Mouse (Mus musculus) 3134 (cell line): ENCODE data around the gene Ada.
"Not testable (repeated sequence)": the region's sequence is repeated elsewhere in the genome, so short reads cannot be mapped to it uniquely, and the experiment has no call there.

Experiments
- DNase-seq: peaks from one replicate; pipeline ENCODE4 v3.0.0-alpha.2; 2011; ENCODE audit warnings: low spot score; ENCODE audit not compliant: insufficient read length; ENCODE audit errors: extremely low read depth

Ada gene

DNA sequence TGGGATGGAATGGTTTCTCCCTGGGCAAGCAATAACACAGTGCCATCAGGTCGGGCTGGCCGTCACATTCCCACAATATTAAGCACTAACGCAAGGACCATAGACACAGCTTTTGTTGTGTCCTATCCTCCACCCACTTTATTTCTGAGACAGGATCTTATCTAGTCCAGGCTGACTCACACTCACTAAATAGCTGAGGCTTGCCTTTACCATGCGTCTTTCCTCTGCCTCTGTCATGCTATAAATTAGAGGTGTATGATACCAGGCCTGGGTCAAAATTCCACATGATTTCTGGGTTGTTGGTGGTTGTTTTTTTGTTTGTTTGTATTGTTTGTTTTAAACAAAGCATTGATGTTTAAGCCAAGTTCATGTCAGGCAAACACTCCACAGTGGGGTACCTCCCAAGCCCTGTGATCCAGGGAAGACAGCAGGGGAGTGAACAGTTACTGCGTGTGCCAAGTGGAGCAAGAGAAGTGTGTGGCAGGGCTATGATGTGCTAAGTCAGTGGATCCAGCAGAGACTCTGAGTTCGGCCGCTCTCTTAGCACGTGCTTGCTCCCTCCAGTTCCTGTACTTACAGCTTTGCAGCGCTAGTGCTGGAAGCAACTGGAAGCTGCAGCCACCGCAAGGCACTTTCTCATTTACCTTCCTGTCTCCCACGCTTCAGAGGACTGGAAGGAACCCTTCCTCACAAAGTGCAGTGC lies 50.8 kb downstream of the Ada start:
- no peak for DNase-seq

DNA sequence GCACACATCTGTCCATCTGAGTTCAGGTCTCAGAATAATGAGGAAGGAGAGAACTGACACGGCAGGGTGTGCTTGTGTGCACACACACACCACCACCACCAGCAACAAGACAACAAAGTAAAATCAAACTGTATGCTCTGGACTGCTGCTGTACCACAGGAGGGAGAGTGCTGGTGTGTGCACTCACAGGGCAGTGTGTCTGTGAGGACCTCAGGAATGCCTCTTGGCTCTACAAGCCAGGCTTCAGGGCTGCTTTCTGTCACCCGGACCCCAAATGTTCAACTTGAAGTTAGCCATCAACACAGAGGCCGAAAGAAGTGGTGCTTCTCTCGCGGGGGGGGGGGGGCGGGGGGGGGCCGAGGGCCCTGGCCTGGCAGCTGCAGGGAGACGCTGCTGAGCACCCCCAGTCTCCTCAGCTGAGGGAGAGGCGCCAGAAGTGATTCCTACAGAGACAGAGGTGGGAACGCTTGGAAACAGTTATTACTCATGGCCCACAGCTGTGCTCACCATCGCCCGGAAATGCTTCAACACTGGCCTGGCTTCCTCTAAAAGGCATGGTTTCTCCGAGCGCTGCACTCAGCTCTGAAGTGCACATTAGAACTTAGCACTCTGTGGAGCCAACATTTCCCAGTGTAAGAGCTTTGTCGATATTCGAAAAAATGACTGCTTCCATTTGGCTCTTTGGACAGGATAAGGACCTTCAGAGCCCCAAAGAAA lies 52.1 kb downstream of the Ada start:
- DNase-seq = no peak

DNA sequence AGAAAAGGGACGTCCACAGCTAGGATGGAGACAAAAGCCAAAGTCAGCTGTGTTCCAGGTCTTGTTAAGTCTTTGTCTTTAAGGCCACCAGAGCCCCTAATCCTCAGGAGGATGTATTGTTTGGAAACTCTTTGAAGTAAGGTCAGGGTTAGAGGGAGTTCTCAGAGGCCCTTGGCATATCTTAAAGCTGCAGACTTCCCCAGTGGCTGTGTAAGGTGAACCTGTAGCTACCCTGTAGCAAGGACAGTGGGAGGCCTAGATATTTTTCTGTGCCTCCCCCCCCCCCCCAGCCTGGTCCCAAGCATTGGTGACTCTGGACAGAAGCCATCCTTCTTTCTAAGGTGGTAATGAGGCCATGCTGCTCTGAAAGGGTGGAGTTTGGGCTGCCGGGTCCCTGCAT lies 53.3 kb downstream of the Ada start:
- DNase-seq = no peak

DNA sequence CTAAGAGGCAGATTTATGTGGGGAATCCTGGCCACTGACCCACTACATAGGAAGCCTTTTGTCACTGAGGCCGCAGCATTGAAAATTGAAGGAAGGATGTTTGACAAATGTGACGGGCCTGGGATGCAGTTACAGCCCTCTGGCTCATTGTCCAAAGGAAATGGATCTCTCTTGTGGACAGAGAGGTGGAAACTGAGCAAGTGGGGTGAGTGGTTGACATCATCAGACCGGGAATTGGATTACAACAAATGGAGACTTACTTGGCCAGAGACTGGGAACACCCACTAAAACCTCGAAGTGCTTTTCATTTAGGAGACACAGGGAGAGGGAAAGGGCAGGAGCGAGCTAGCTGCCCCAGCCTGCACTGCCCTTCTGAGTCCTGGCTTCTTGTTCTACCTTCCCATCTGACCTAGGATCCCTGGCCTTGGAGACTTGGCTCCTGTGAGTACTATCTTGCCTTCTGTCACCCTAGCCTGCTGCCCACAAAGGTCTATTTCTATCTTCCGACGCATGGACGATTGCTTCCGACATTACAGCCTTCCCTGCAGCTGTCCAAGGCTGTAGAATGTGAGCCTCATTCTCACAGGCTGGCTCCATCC lies 56.2 kb downstream of the Ada start:
- no peak for DNase-seq

DNA sequence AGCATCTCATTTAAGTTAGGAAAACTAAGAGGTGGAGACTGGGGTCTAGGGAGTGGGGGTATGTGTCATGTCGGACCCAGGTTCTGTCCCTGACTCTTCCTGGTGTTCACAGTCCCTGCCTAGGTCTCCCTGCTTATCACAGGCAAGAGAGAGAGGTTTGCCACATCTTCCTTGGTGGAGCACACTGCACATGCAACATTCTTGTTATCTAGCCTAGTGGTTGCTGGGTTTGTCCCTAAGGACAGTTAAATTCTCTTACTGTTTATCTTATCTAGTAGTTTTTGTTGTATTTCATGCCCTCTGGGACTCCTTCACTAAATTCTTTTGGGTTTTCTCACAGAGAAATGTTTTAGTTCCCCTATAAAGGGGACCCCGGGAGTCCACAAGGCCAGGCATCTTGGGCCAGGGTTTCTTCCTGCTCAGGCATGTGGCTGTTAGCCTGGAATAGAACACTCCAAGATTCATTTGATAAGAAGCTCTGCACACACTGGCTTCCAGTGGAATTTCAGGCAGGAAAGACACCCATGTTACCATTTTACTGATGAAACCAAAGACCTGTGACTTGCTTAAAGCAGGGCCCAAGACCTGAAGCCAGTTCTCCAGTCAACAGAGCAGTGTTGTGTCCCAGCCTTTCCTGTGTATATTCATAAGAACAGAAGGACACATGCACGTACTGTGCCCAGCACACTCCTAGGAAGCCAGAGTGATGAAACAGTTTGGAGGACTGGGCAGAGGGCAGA lies 57.0 kb downstream of the Ada start:
- DNase-seq = no peak

DNA sequence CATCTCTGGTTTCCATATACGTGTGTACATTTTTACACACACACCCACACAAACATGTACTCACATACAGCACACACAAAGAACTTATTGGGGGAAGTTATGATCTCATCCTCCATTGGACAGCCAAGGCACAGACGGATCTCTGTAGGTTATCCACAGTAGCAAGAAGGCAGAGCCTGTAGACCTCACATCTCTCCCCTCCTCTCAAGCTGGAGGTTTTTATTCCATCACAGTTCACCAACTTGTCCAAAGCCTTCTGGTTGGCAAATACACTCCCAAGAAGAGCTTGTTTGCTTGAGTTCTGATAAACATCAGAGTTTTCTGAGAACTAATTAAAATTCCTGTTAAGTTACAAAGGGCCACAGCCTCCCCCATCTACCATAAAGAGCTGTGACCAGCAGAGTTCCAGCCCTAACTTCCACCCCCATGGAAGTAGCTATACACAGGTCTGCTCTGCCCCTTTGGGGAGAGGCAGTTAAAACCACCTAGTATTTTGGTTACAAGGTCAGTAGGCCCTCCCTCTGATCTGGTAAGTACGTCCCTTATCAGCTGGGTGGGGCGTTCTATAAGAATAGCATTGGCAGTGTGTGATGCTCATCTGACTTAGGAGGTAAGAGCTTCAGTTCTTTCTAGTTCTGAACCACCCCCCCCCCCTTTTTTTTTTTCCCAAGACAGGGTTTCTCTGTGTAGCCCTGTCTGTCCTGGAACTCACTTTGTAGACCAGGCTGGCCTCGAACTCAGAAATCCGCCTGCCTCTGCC lies 58.0 kb downstream of the Ada start:
- no peak for DNase-seq

DNA sequence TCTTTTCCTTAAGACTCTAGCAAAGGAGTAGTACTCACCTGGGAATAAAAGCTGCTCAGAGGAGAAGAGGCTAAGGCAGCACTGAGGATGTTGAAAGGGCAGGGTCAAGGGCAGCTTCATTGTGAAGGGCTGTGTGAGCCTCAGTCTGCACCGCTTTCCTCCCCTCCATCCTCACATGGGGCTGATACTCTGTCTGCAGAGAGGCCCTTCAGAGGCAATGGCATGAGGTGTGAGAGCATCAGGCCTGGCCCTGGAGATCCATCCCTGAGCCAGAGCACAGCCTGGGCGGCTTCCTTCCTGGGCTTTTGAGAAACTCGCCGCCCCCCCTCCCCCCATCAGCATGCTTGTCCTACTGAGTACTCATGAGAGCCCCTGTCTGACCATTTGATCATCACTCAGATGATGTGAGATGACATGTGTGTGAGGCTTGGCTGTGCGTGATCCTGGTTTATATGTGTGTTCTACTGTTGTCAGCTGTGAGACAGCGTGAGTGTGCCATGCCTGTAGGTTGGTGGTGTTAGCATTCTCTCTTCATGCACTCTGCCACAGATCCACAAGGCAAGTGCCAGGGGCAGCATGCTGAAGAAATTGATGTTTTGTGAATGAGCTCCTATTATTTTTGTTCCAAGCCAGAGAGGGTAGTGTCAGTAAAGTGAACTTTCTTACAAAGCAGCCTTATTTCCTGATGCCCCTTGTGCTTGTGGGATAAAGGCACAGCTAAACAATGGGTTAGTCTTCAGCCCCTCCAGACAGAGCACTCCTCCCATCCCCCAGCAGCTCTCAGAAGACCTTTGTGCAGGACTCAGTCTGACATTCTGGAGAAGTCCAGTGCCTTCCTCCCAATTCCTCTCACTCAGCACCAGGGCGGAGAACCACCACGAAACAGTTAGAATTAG lies 59.4 kb downstream of the Ada start:
- no peak for DNase-seq

DNA sequence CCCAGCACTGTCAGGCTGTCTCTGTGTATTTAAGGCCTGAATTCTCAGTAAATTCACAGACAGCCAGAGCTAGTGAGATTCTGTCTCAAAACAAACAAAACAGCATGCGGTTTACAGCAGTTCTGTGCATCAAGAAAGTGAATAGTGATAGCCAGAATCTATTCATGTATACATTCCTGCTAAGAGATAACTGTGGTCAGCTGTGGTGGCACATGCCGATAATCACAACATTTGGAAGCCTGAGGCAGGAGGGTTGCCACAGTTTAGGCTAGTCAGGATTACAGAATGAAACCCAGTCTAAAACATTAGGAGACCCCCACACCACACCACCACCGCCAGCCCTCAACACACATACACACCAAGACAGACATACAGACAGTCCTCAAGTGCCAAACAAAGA lies 60.3 kb downstream of the Ada start:
- no peak for DNase-seq

DNA sequence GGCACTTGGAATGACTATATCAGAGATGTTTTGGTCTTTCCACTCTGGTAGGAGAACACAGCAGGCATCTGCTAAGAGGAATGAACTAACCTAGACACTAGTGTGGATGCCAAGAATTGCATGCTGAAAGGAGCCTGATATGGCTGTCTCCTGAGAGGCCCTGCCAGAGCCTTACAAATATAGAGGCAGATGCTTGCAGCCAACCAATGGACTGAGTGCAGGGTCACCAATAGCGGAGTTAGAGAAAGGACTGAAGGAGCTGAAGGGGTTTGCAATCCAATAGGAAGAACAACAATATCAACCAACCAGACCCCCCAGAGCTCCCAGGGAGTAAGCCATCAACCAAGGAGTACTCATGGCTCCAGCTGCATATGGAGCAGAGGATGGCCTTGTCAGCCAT lies 61.7 kb downstream of the Ada start:
- not testable (repeated sequence) for DNase-seq

DNA sequence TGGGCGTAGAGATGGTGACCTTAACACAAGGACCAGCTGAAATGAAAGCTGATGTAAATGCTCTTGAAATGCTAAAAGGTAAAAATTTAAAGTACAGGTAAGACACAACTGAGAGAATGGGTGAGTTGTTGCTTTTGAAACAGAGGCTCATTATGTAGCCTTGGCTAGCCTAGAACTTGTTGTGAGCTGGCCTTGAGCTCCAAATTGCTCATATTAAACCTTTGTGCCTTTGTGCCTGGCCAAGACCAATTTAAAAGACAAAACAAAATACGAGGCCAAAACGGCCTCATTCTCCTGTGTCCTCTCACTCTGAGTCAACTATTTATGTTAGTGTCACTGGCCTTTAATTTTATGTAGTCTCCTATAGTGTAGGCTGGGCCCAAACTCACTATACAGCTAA lies 63.2 kb downstream of the Ada start:
- DNase-seq = no peak

DNA sequence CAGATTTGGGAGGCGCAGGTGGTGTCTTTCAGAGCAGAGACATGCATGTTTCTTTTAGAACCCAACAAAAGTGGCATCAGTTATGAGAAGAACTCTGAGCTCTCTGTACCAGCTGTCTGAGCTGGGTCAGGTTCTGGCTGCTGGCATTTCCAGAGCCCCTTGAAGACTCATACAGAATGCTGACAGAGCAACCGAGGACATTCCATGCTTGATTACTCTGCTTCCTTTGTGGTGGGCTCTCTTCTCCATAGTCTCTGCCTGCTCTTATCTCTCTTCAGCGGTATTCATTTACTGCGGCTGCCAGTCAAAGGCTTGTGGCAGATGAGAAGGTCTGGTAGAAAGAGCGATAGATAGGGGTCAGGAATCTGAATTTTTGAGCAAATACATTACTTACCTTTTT lies 63.8 kb downstream of the Ada start:
- DNase-seq = no peak

DNA sequence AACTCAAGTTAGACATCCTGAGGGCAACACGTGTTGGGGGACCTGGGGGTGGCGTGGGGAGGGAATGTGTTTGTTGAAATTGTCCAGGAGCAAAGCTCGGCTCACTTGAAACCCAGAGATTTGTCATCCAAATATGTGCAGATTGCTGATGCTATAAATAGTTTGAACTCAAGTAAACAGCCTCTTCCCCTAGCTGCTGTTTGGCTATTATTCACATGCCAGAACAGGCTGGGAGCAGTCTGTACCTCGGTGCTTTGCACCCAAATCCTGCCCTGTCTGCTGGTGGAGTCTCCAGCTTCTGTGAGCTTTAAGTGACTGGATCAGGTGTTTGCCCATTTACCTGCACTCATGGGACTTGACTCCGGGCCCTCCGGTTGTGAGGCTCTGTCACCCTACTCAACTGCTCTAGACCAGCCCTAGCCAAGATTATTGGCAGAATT lies 64.3 kb downstream of the Ada start:
- DNase-seq = no peak

DNA sequence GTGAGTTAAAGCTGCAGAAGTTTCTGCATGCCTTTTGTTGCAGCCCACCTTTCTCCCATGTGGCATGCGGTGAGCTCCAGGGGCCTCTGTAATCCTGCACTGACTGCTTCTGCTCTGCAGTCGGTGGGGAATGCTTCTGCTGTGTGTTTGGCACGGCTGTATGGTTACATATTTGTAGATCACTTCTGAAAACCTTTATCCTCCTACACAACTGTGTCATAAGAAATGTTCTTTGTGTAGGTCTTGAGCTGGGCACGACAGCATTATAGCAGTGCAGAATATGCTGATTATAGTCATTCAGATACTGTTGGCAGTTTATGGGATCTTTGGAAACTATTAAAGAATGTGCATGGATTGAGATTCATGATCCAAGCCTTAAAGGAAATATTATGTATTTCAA lies 64.8 kb downstream of the Ada start:
- no peak for DNase-seq

DNA sequence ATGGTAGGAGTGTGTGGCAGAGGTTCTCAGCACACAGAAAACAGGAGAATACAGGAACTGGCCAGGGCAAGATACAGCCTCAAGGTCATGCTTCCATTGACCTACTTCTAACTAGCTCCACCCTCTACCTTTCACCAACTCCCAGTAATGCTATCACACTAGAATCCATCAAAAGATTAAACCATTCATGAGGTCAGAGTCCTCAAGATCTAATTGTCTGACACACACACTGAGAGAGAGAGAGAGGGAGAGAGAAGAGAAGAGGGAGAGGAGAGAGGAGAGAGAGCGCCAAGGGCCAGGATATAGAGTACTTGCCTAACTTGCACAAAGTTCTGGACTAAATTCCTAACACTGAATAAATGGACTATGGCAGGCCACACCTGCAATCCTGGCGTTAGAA lies 67.7 kb downstream of the Ada start:
- DNase-seq = no peak

DNA sequence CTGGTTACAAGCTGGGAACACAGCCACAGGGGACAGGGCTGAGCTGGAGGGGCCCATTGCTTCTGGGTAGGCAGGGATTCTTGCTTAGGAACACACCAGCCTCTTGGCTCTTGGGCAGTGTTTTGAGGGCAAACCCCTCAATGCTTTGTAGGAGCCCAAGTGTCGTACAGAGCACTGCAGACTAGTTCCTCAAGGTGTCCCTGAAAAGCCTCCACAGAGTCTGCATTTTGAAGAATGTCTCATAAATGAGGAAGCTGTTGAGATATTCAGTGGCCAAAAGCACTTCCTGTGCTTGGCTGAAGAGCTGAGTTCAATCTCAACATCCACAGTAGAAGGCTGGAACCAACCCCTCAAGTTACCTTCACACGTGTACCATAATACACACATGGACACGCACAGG lies 73.3 kb downstream of the Ada start:
- no peak for DNase-seq
